Mouse (Mus musculus): Measurements from ENCODE around the gene Fam90a1b. TPM values are rescaled to one million over a fixed set of nuclear protein-coding genes. Genes with fewer than 3 reads are reported as not detected.
"Not testable (repeated sequence)": the region's sequence is repeated elsewhere in the genome, so short reads cannot be mapped to it uniquely, and the experiment has no call there.

The Fam90a1b gene
- not detected for total RNA-seq (2021)
- not detected in 2 replicates for polyA plus RNA-seq (2012; rRNA removed)
- long read RNA-seq, result 0 reads

DNA sequence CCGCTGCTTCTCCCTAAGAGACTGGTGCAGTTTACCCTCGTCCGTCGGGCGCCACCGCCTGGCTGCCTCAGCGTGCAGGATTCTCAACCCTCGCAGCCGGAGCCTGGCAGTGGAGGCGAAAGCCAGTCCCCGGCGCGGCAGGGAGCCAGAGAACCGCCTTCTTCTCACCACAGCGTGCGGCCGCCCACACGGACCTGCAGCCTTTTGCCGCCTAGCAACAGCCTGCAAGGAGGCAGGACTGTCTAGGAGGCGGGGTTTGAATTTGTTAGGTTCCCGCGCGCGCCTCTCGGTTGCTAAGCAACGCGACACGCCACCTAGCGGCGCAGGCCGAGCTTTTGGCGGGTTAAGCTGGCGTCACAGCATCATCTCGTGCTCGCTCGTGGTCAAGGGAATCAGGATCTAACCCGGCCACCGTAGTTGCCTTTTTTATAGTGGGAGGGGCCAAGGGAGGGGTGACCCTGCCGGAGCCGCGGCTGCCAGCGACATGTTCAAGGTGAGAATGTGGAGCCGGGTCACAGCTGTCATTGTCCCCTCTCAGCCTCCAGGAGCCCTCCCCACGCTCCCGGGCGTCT lies at the start of gene Fam90a1b, which contains the start of gene Apoo:
TSS of gene Fam90a1b (minus strand) at position 108 of the 572 bp plus-strand sequence.
TSS of gene Apoo (plus strand) at position 448 of the 572 bp plus-strand sequence.
- peak within 1 kb of the TSS; percentile 58 for H3K4me3 ChIP-seq
- H3K9ac ChIP-seq (ENCODE audit: low read depth, low read length), result peak within 1 kb of the TSS; percentile 72
- H3K4me1 ChIP-seq (ENCODE audit: control insufficient read depth, insufficient read depth, low read length), result no peaks in the 10 kb centered on the region
- no peaks in the 10 kb centered on the region for H3K36me3 ChIP-seq (ENCODE audit: control insufficient read depth, insufficient read depth, low read length)
- TF ChIP-seq CTCF (IDR thresholded peaks at IDR 0.05) (peak; percentile 80), POLR2A (IDR thresholded peaks at IDR 0.05; ENCODE audit: insufficient read depth, low read depth, low read length) (peak; percentile 63), EP300 (IDR thresholded peaks at IDR 0.05; ENCODE audit: insufficient read depth, low read depth, low read length) (peak; percentile 54; the same call in 1 of the 2 replicates)
- intact Hi-C loops (cut with DNase I), result loop anchor here (2.0 kb wide), 3 partner anchors 76 to 174 kb away; partner anchors contain the start of gene Klhl15
- WGBS, result 17% methylated on average over 46 of the region's 46 CpGs
- H3K79me2 ChIP-seq (replicated peaks; ENCODE audit: control insufficient read depth, insufficient read depth, low read length), result no peaks in the 10 kb centered on the region
- peak; percentile 96 to 97 for DNase-seq
- peak within 1 kb of the TSS; percentile 80 for H3K27ac ChIP-seq
- peaks cover 1% of the 10 kb centered on the region; the same call in 1 of the 2 replicates for H3K27me3 ChIP-seq (ENCODE audit: control insufficient read depth, insufficient read depth, low read length)

GRCm38 (mm10) chrX:94408975-94409374 lies 42.4 kb upstream of the Fam90a1b start:
- Histone ChIP-seq H3K4me3 (no peak overlapping the region), H3K4me1 (ENCODE audit: control insufficient read depth, insufficient read depth, low read length) (no peaks in the 10 kb centered on the region; the same call in 1 of the 2 replicates), H3K79me2 (replicated peaks; ENCODE audit: control insufficient read depth, insufficient read depth, low read length) (no peaks in the 10 kb centered on the region), H3K36me3 (ENCODE audit: control insufficient read depth, insufficient read depth, low read length) (no peaks in the 10 kb centered on the region), H3K9ac (ENCODE audit: low read depth, low read length) (no peak overlapping the region), H3K27ac (no peak overlapping the region), H3K27me3 (ENCODE audit: control insufficient read depth, insufficient read depth, low read length) (no peaks in the 10 kb centered on the region)
- intact Hi-C loops (cut with DNase I), result no loop called here
- WGBS, result 40% methylated on average over 3 of the region's 3 CpGs
- no peak for DNase-seq
- TF ChIP-seq POLR2A (IDR thresholded peaks at IDR 0.05; ENCODE audit: insufficient read depth, low read depth, low read length) (no peak), EP300 (IDR thresholded peaks at IDR 0.05; ENCODE audit: insufficient read depth, low read depth, low read length) (no peak), CTCF (IDR thresholded peaks at IDR 0.05) (no peak)

- TF ChIP-seq CTCF (IDR thresholded peaks at IDR 0.05) (no peak), EP300 (IDR thresholded peaks at IDR 0.05; ENCODE audit: insufficient read depth, low read depth, low read length) (no peak), POLR2A (IDR thresholded peaks at IDR 0.05; ENCODE audit: insufficient read depth, low read depth, low read length) (no peak)
- H3K4me1 ChIP-seq (ENCODE audit: control insufficient read depth, insufficient read depth, low read length), result no peaks in the 10 kb centered on the region
- no peak overlapping the region for H3K4me3 ChIP-seq
- H3K9ac ChIP-seq (ENCODE audit: low read depth, low read length), result no peak overlapping the region
- no peaks in the 10 kb centered on the region for H3K36me3 ChIP-seq (ENCODE audit: control insufficient read depth, insufficient read depth, low read length)
- DNase-seq, result no peak
- H3K79me2 ChIP-seq (replicated peaks; ENCODE audit: control insufficient read depth, insufficient read depth, low read length), result no peaks in the 10 kb centered on the region
- intact Hi-C loops (cut with DNase I), result no loop called here
- WGBS, result 80% methylated on average over 5 of the region's 5 CpGs
- no peak overlapping the region for H3K27ac ChIP-seq
- no peaks in the 10 kb centered on the region for H3K27me3 ChIP-seq (ENCODE audit: control insufficient read depth, insufficient read depth, low read length)
These were observed 12.2 kb upstream of the Fam90a1b start for GRCm38 (mm10) chrX:94378734-94379133.

- no peak for DNase-seq
- Histone ChIP-seq H3K4me3 (peak overlapping the region; percentile 58), H3K9ac (ENCODE audit: low read depth, low read length) (peak overlapping the region; percentile 72), H3K79me2 (replicated peaks; ENCODE audit: control insufficient read depth, insufficient read depth, low read length) (no peaks in the 10 kb centered on the region), H3K27ac (peak overlapping the region; percentile 80), H3K36me3 (ENCODE audit: control insufficient read depth, insufficient read depth, low read length) (no peaks in the 10 kb centered on the region), H3K4me1 (ENCODE audit: control insufficient read depth, insufficient read depth, low read length) (no peaks in the 10 kb centered on the region), H3K27me3 (ENCODE audit: control insufficient read depth, insufficient read depth, low read length) (peaks cover 1% of the 10 kb centered on the region; the same call in 1 of the 2 replicates)
- WGBS, result 10% methylated on average over 17 of the region's 17 CpGs
- intact Hi-C loops (cut with DNase I), result loop anchor here (2.0 kb wide), 3 partner anchors 76 to 174 kb away; partner anchors contain the start of gene Klhl15
- TF ChIP-seq EP300 (IDR thresholded peaks at IDR 0.05; ENCODE audit: insufficient read depth, low read depth, low read length) (no peak), POLR2A (IDR thresholded peaks at IDR 0.05; ENCODE audit: insufficient read depth, low read depth, low read length) (no peak), CTCF (IDR thresholded peaks at IDR 0.05) (no peak)
These were observed 671 bp upstream of the Fam90a1b start for GRCm38 (mm10) chrX:94367248-94367647.

DNA sequence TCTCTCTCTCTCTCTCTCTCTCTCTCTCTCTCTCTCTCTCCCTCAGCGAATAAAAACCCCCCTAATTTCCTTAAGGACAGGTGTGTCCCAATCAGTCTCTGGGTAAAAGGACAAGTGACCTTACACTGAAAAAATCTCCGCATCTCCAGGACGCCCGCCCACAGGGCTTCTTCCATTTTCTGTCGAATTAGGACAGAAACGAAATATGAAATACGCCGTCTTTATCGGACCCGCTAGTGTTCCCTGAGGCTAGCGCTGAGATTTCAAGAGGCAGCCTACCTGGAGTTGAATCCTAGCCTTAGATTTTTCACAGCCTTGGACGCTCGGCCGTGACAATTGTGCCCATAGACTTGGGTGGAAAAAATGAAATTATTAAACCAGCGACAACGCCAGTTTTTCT lies 548 bp downstream of the Fam90a1b start:
- Histone ChIP-seq H3K9ac (ENCODE audit: low read depth, low read length) (no peak overlapping the region), H3K4me3 (peak overlapping the region; percentile 39), H3K27me3 (ENCODE audit: control insufficient read depth, insufficient read depth, low read length) (peaks cover 1% of the 10 kb centered on the region; the same call in 1 of the 2 replicates), H3K27ac (no peak overlapping the region), H3K4me1 (ENCODE audit: control insufficient read depth, insufficient read depth, low read length) (no peaks in the 10 kb centered on the region), H3K36me3 (ENCODE audit: control insufficient read depth, insufficient read depth, low read length) (no peaks in the 10 kb centered on the region), H3K79me2 (replicated peaks; ENCODE audit: control insufficient read depth, insufficient read depth, low read length) (no peaks in the 10 kb centered on the region)
- peak; percentile 11 to 27 for DNase-seq
- WGBS, result 22% methylated on average over 16 of the region's 16 CpGs
- TF ChIP-seq EP300 (IDR thresholded peaks at IDR 0.05; ENCODE audit: insufficient read depth, low read depth, low read length), result no peak
- no peak for TF ChIP-seq CTCF (IDR thresholded peaks at IDR 0.05)
- no peak for TF ChIP-seq POLR2A (IDR thresholded peaks at IDR 0.05; ENCODE audit: insufficient read depth, low read depth, low read length)
- intact Hi-C loops (cut with DNase I), result loop anchor here (2.0 kb wide), 3 partner anchors 75 to 175 kb away; partner anchors contain the start of gene Klhl15

- H3K27ac ChIP-seq, result no peak overlapping the region
- H3K79me2 ChIP-seq (replicated peaks; ENCODE audit: control insufficient read depth, insufficient read depth, low read length), result no peaks in the 10 kb centered on the region
- H3K4me1 ChIP-seq (ENCODE audit: control insufficient read depth, insufficient read depth, low read length), result no peaks in the 10 kb centered on the region
- no peaks in the 10 kb centered on the region for H3K36me3 ChIP-seq (ENCODE audit: control insufficient read depth, insufficient read depth, low read length)
- no peak overlapping the region for H3K9ac ChIP-seq (ENCODE audit: low read depth, low read length)
- WGBS, result 26% methylated on average over 14 of the region's 14 CpGs
- peaks cover 1% of the 10 kb centered on the region; the same call in 1 of the 2 replicates for H3K27me3 ChIP-seq (ENCODE audit: control insufficient read depth, insufficient read depth, low read length)
- DNase-seq, result peak in 1 of 2 experiments; percentile 6
- no peak for TF ChIP-seq CTCF (IDR thresholded peaks at IDR 0.05)
- no peak for TF ChIP-seq EP300 (IDR thresholded peaks at IDR 0.05; ENCODE audit: insufficient read depth, low read depth, low read length)
- no peak for TF ChIP-seq POLR2A (IDR thresholded peaks at IDR 0.05; ENCODE audit: insufficient read depth, low read depth, low read length)
- intact Hi-C loops (cut with DNase I), result no loop called here
- H3K4me3 ChIP-seq, result no peak overlapping the region
These were observed 1.1 kb downstream of the Fam90a1b start for GRCm38 (mm10) chrX:94365381-94365925.

GRCm38 (mm10) chrX:94343638-94344037 lies 22.9 kb downstream of the Fam90a1b start:
- not testable (repeated sequence) for H3K27me3 ChIP-seq (ENCODE audit: control insufficient read depth, insufficient read depth, low read length)
- WGBS, result 91% methylated on average over 4 of the region's 4 CpGs

More at GRCm38 (mm10) chrX:94343638-94344037, 22.9 kb downstream of the Fam90a1b start:
- H3K4me1 ChIP-seq (ENCODE audit: control insufficient read depth, insufficient read depth, low read length); H3K27ac ChIP-seq; intact Hi-C loops (cut with DNase I); H3K36me3 ChIP-seq (ENCODE audit: control insufficient read depth, insufficient read depth, low read length); H3K9ac ChIP-seq (ENCODE audit: low read depth, low read length); H3K79me2 ChIP-seq (replicated peaks; ENCODE audit: control insufficient read depth, insufficient read depth, low read length); H3K4me3 ChIP-seq; DNase-seq: not testable (repeated sequence)

Data from heart, adult 2 months (tissue).